Comparison of ENCODE assay signal across 22 mouse cellular contexts in genomic region chr9:27286859-27287258, GRCm38 (mm10).
"Had no signal": no experiment of that assay in that cellular context is flagged by ENCODE, and none has a peak within 500 bp of the region (broad histone marks: within the 10 kb centered on the region; RNA-seq: fewer than 3 reads in every experiment).

No protein-coding gene starts in this region.

- H3K27me3 ChIP-seq: heart, embryonic 15.5 days; hindbrain, embryonic 15.5 days; intestine, embryonic 15.5 days had no signal

- H3K9ac ChIP-seq: heart, embryonic 12.5 days; heart, embryonic 13.5 days; heart, embryonic 15.5 days; hindbrain, embryonic 12.5 days; hindbrain, embryonic 13.5 days; hindbrain, embryonic 14.5 days; hindbrain, embryonic 15.5 days; intestine, embryonic 15.5 days; kidney, embryonic 15.5 days had no signal

- ATAC-seq: hindbrain, embryonic 16.5 days; hindbrain, postnatal 0 days; inflammation-experienced regulatory T-cells, adult 6 months; intestine, embryonic 15.5 days; intestine, embryonic 16.5 days; intestine, postnatal 0 days had no signal

- H3K36me3 ChIP-seq: heart, embryonic 10.5 days; heart, embryonic 12.5 days; heart, embryonic 13.5 days; heart, embryonic 15.5 days; hindbrain, embryonic 10.5 days; hindbrain, embryonic 12.5 days; hindbrain, embryonic 13.5 days; hindbrain, embryonic 15.5 days; intestine, embryonic 15.5 days; kidney, embryonic 15.5 days had no signal

- H3K4me1 ChIP-seq: intestine, embryonic 15.5 days had no signal

- DNase-seq: layer of hippocampus, adult 9-11 months; layer of hippocampus, postnatal 36 days had no signal

- H3K4me3 ChIP-seq: heart, embryonic 10.5 days; heart, embryonic 12.5 days; heart, embryonic 13.5 days; heart, embryonic 15.5 days; hindbrain, embryonic 10.5 days; hindbrain, embryonic 12.5 days; hindbrain, embryonic 13.5 days; hindbrain, embryonic 15.5 days; intestine, embryonic 15.5 days; kidney, embryonic 15.5 days; layer of hippocampus, adult 2 months; left cerebral cortex, adult 2 months had no signal

- H3K27ac ChIP-seq: heart, embryonic 10.5 days; heart, embryonic 13.5 days; heart, embryonic 15.5 days; hindbrain, embryonic 10.5 days; hindbrain, embryonic 12.5 days; hindbrain, embryonic 13.5 days; hindbrain, embryonic 14.5 days; hindbrain, embryonic 15.5 days; hindbrain, postnatal 0 days; intestine, embryonic 15.5 days; kidney, embryonic 15.5 days; kidney, postnatal 0 days; layer of hippocampus, adult 2 months had no signal

- H3K4me2 ChIP-seq: heart, embryonic 11.5 days; heart, embryonic 12.5 days; heart, embryonic 13.5 days; heart, embryonic 15.5 days; hindbrain, embryonic 12.5 days; hindbrain, embryonic 13.5 days; hindbrain, embryonic 14.5 days; hindbrain, embryonic 15.5 days; intestine, embryonic 15.5 days; kidney, embryonic 15.5 days had no signal

- H3K9me3 ChIP-seq: heart, embryonic 10.5 days; heart, embryonic 12.5 days; heart, embryonic 13.5 days; heart, embryonic 15.5 days; hindbrain, embryonic 10.5 days; hindbrain, embryonic 12.5 days; hindbrain, embryonic 13.5 days; hindbrain, embryonic 15.5 days; intestine, embryonic 15.5 days; kidney, embryonic 15.5 days had no signal
